Mouse (Mus musculus) G1E (cell line): ENCODE results near the gene Ccdc96.

ENCODE experiments used
- CTCF ChIP-seq: IDR thresholded peaks from 2 replicates; pipeline ENCODE4 v1.5.1; 2012; ENCODE audit warnings: low read depth, low read length, inconsistent platforms, mixed read lengths
- GATA1 ChIP-seq: IDR thresholded peaks from 2 replicates; pipeline ENCODE4 v1.6.1; 2012; ENCODE audit warnings: borderline replicate concordance, low read length, inconsistent platforms, mixed read lengths
- GATA2 ChIP-seq: IDR thresholded peaks from 2 replicates; pipeline ENCODE4 v1.6.1; 2012; ENCODE audit warnings: low read depth, low read length, inconsistent platforms, borderline replicate concordance
- POLR2AphosphoS5 ChIP-seq: IDR thresholded peaks from 2 replicates; pipeline ENCODE4 v1.6.1; 2012; ENCODE audit warnings: low read depth, low read length, inconsistent platforms; ENCODE audit not compliant: insufficient replicate concordance
- TAL1 ChIP-seq: conservative IDR thresholded peaks from 2 replicates; pipeline ENCODE4 v1.6.1; 2012; ENCODE audit warnings: low read depth, low read length, inconsistent platforms, mixed read lengths

DNA sequence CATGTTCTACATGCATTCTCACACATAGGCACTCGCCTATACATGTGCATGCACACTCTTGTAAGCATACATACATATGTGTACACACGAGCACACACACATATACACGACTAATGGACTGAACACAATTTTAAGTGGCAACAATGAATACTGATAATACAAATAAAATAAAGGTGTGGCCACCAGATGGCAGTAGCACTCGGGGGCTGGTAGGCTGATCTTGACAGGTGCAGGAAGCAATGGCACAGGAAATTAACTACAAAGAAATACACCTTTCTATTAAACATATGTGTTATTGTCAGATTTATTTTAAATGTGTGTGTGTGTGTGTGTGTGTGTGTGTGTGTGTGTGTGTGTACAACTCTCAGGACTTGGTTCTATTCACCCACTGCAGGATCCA lies 25.5 kb upstream of the Ccdc96 start:
- TF ChIP-seq GATA1 (no peak), CTCF (peak; percentile 33), TAL1 (no peak), POLR2AphosphoS5 (no peak), GATA2 (no peak)
